Mouse (Mus musculus) intestine, postnatal 0 days (tissue): Measurements from ENCODE around the gene Gm12888. TPM values are rescaled to one million over a fixed set of nuclear protein-coding genes. Genes with fewer than 3 reads are reported as not detected.
"Not testable (repeated sequence)": the region's sequence is repeated elsewhere in the genome, so short reads cannot be mapped to it uniquely, and the experiment has no call there.

Source experiments
- ATAC-seq: fragments of 200-750 bp; cut with Nextera tagmentation; 2 replicates; pipeline ENCODE4 v1.8.0; 2017; ENCODE audit warnings: mild to moderate bottlenecking, moderate TSS enrichment, moderate library complexity
- H3K27ac ChIP-seq: fragments of 300-500 bp; sonication (generic); 2 replicates; pipeline ENCODE4 v1.5.1; 2014; ENCODE audit warnings: mild to moderate bottlenecking, low read depth, low read length, moderate library complexity
- H3K27me3 ChIP-seq: fragments of 300-500 bp; sonication (generic); replicated peaks from 2 replicates; pipeline ENCODE4 v1.6.1; 2014; ENCODE audit warnings: low read length, mixed read lengths; ENCODE audit not compliant: control insufficient read depth, insufficient read depth
- H3K36me3 ChIP-seq: fragments of 300-500 bp; sonication (generic); 2 replicates; pipeline ENCODE4 v1.6.1; 2014; ENCODE audit warnings: mild to moderate bottlenecking, moderate library complexity; ENCODE audit not compliant: control insufficient read depth, insufficient read depth
- H3K4me1 ChIP-seq: fragments of 300-500 bp; sonication (generic); replicated peaks from 2 replicates; pipeline ENCODE4 v1.6.1; 2014; ENCODE audit warnings: antibody characterized with exemption, low read length, mixed read lengths; ENCODE audit not compliant: control insufficient read depth, insufficient read depth
- H3K4me2 ChIP-seq: fragments of 300-500 bp; sonication (generic); replicated peaks from 2 replicates; pipeline ENCODE4 v1.6.1; 2014; ENCODE audit warnings: low read depth, mild to moderate bottlenecking, moderate library complexity
- H3K4me3 ChIP-seq: fragments of 300-500 bp; sonication (generic); 2 replicates; pipeline ENCODE4 v1.5.1; 2014; ENCODE audit warnings: low read depth, low read length
- H3K9ac ChIP-seq: fragments of 300-500 bp; sonication (generic); 2 replicates; pipeline ENCODE4 v1.6.1; 2014; ENCODE audit warnings: mild to moderate bottlenecking, low read depth, low read length
- H3K9me3 ChIP-seq: fragments of 300-500 bp; sonication (generic); 2 replicates; pipeline ENCODE4 v1.6.1; 2016; ENCODE audit warnings: mixed run types; ENCODE audit not compliant: control insufficient read depth
- WGBS: fragments of 180-500 bp; shearing (Covaris S2); extraction: QIAGEN DNeasy Blood & Tissue Kit; methylation state at CpG from one replicate; pipeline ENCODE4 v1.1.7; 2014; 5-methylcytosine and 5-hydroxymethylcytosine counted together
- polyA plus RNA-seq: library from polyadenylated mRNA; unstranded; fragments of >200 nt; fragmentation: Nextera tagmentation; extraction: Ambion mirVana; gene quantifications from 2 replicates; pipeline ENCODE4 v1.2.1, GENCODE M21; 2015

Gm12888 gene
- not detected in 2 replicates for polyA plus RNA-seq

- not testable (repeated sequence) for H3K4me1 ChIP-seq, H3K4me3 ChIP-seq, H3K27ac ChIP-seq, H3K27me3 ChIP-seq, H3K9ac ChIP-seq, ATAC-seq, H3K4me2 ChIP-seq, H3K9me3 ChIP-seq, H3K36me3 ChIP-seq
- 58% methylated on average over 3 of the region's 5 CpGs for WGBS
Observed at GRCm38 (mm10) chr4:121324817-121325216, at the start of gene Gm12888. Gm12888 (minus strand) TSS chr4:121324917.

Other genes starting within 250 kb of the Gm12888 start
- 22.9 and 23.3 TPM in 2 replicates for gene Zmpste24, start 226.7 kb downstream of the Gm12888 start, polyA plus RNA-seq
- not detected in 2 replicates for gene Tmco2, start 215.7 kb downstream of the Gm12888 start, polyA plus RNA-seq
- gene Rlf, start 109.8 kb downstream of the Gm12888 start, polyA plus RNA-seq, result 4.5 and 5.7 TPM in 2 replicates
- not detected in 2 replicates for gene Gm12886, start 98.2 kb upstream of the Gm12888 start, polyA plus RNA-seq